Mouse (Mus musculus) forebrain, embryonic 12.5 days (tissue): ENCODE measurements at regions not wholly inside any gene's neighbourhood (a gene's known extent, or its start where the extent isn't known, plus 50 kb on each side); places are given as distances from the start of the nearest gene placed in this dataset.
"Not testable (repeated sequence)": the region's sequence is repeated elsewhere in the genome, so short reads cannot be mapped to it uniquely, and the experiment has no call there.

Source experiments
- ATAC-seq: fragments of 200-750 bp; cut with Nextera tagmentation; 2 replicates; pipeline ENCODE4 v1.8.0; 2017; ENCODE audit warnings: moderate TSS enrichment; ENCODE audit not compliant: low FRiP score
- H3K27ac ChIP-seq: fragments of 300-500 bp; sonication (generic); 2 replicates; pipeline ENCODE4 v1.5.1; 2016; ENCODE audit warnings: mild to moderate bottlenecking
- H3K27me3 ChIP-seq: fragments of 300-500 bp; sonication (generic); 2 replicates; pipeline ENCODE4 v1.6.1; 2016; ENCODE audit warnings: mild to moderate bottlenecking
- H3K36me3 ChIP-seq: fragments of 300-500 bp; sonication (generic); replicated peaks from 2 replicates; pipeline ENCODE4 v1.6.1; 2016; ENCODE audit warnings: mild to moderate bottlenecking
- H3K4me1 ChIP-seq: fragments of 300-500 bp; sonication (generic); 2 replicates; pipeline ENCODE4 v1.6.1; 2016
- H3K4me2 ChIP-seq: fragments of 300-500 bp; sonication (generic); 2 replicates; pipeline ENCODE4 v1.6.1; 2016; ENCODE audit warnings: mild to moderate bottlenecking, moderate library complexity
- H3K4me3 ChIP-seq: fragments of 300-500 bp; sonication (generic); replicated peaks from 2 replicates; pipeline ENCODE4 v1.5.1; 2016; ENCODE audit warnings: mild to moderate bottlenecking
- H3K9ac ChIP-seq: fragments of 300-500 bp; sonication (generic); 2 replicates; pipeline ENCODE4 v1.6.1; 2016; ENCODE audit warnings: mild to moderate bottlenecking
- H3K9me3 ChIP-seq: fragments of 300-500 bp; sonication (generic); 2 replicates; pipeline ENCODE4 v1.6.1; 2016
- WGBS: fragments of 180-500 bp; shearing (Covaris S2); methylation state at CpG from one replicate; pipeline ENCODE4 v1.1.7; 2016; 5-methylcytosine and 5-hydroxymethylcytosine counted together

- H3K4me3 ChIP-seq, ATAC-seq, H3K9me3 ChIP-seq, H3K4me2 ChIP-seq, H3K36me3 ChIP-seq, H3K4me1 ChIP-seq, H3K27me3 ChIP-seq, H3K9ac ChIP-seq, H3K27ac ChIP-seq: not testable (repeated sequence)
- 20% methylated on average over 1 of the region's 1 CpGs for WGBS
Measured at GRCm38 (mm10) chrX:82249456-82249855, 699.2 kb upstream of the Dmd start.

GRCm38 (mm10) chrX:82282376-82282775 lies 666.3 kb upstream of the Dmd start:
- H3K27ac ChIP-seq, H3K27me3 ChIP-seq, H3K4me1 ChIP-seq, ATAC-seq, H3K4me3 ChIP-seq, H3K9ac ChIP-seq, H3K36me3 ChIP-seq, H3K9me3 ChIP-seq, H3K4me2 ChIP-seq: not testable (repeated sequence)
- 73% methylated on average over 4 of the region's 4 CpGs for WGBS

DNA sequence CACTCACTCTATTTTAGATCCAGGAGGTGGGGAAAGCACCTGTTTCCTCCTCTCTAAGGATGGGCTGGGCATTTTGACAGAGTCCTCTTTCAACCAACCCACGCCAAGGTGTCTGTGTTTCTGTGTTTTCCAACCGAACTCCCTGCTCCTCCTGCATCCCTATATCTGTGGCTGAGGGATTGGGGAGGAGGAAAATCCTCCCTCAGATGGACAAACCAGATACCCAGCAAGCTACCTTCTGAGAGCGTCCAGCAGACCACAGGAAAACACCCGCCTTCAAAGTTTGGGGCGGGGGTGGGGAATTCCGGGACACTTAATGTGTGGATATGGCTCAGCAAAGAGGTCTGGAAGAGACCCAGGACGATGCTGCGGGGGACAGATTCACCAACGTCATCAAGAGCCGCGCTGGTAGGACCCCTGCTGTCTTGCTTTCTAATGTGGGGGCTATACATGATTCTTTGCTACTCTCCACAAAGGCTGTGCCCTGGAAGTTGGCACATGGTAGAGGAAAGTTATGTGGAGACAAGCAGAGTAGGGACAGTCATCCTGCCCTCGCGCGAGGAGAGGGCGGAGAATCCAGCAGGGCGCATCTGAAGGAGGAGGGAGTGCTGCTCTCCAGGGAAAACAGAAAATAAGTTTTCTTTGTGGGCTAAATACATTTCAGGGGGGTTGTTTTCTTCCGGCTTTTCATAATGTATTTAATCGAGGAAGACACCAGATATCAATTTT lies 637.7 kb upstream of the Dmd start:
- Histone ChIP-seq H3K36me3 (no peaks in the 10 kb centered on the region), H3K27me3 (no peaks in the 10 kb centered on the region), H3K4me3 (peak overlapping the region; percentile 22), H3K9ac (no peak overlapping the region), H3K27ac (no peak overlapping the region), H3K9me3 (no peaks in the 10 kb centered on the region), H3K4me1 (no peaks in the 10 kb centered on the region), H3K4me2 (peak overlapping the region; percentile 47)
- no peak for ATAC-seq
- WGBS, result 30% methylated on average over 18 of the region's 18 CpGs
